Mouse (Mus musculus) forebrain, embryonic 13.5 days (tissue): Measurements from ENCODE around the gene Erc2. TPM values are rescaled to one million over a fixed set of nuclear protein-coding genes. Genes with fewer than 3 reads are reported as not detected.

Experiments used
- ATAC-seq: fragments of 200-750 bp; cut with Nextera tagmentation; 2 replicates; pipeline ENCODE4 v1.8.0; 2017
- H3K27ac ChIP-seq: fragments of 300-500 bp; sonication (generic); 2 replicates; pipeline ENCODE4 v1.5.1; 2015; ENCODE audit warnings: inconsistent platforms, mild to moderate bottlenecking, moderate library complexity
- H3K27me3 ChIP-seq: fragments of 300-500 bp; sonication (generic); 2 replicates; pipeline ENCODE4 v1.6.1; 2015; ENCODE audit warnings: mild to moderate bottlenecking, inconsistent platforms
- H3K36me3 ChIP-seq: fragments of 300-500 bp; sonication (generic); 2 replicates; pipeline ENCODE4 v1.6.1; 2015; ENCODE audit warnings: mild to moderate bottlenecking, inconsistent platforms; ENCODE audit not compliant: poor library complexity, severe bottlenecking
- H3K4me1 ChIP-seq: fragments of 300-500 bp; sonication (generic); 2 replicates; pipeline ENCODE4 v1.6.1; 2015; ENCODE audit warnings: inconsistent platforms
- H3K4me2 ChIP-seq: fragments of 300-500 bp; sonication (generic); 2 replicates; pipeline ENCODE4 v1.6.1; 2015; ENCODE audit warnings: inconsistent platforms, mild to moderate bottlenecking, moderate library complexity
- H3K4me3 ChIP-seq: fragments of 300-500 bp; sonication (generic); 2 replicates; pipeline ENCODE4 v1.5.1; 2015; ENCODE audit warnings: mild to moderate bottlenecking, inconsistent platforms
- H3K9ac ChIP-seq: fragments of 300-500 bp; sonication (generic); 2 replicates; pipeline ENCODE4 v1.6.1; 2015; ENCODE audit warnings: mild to moderate bottlenecking, inconsistent platforms
- H3K9me3 ChIP-seq: fragments of 300-500 bp; sonication (generic); replicated peaks from 2 replicates; pipeline ENCODE4 v1.6.1; 2016; ENCODE audit warnings: inconsistent platforms
- WGBS: fragments of 180-500 bp; shearing (Covaris S2); methylation state at CpG from one replicate; pipeline ENCODE4 v1.1.7; 2015; 5-methylcytosine and 5-hydroxymethylcytosine counted together
- polyA plus RNA-seq: library from polyadenylated mRNA; unstranded; fragments of >200 nt; fragmentation: Nextera tagmentation; extraction: Ambion mirVana; gene quantifications from 2 replicates; pipeline ENCODE4 v1.2.1, GENCODE M21; 2015

The Erc2 gene
- polyA plus RNA-seq, 1 experiment from 2014 or later, result 49.8 TPM

DNA sequence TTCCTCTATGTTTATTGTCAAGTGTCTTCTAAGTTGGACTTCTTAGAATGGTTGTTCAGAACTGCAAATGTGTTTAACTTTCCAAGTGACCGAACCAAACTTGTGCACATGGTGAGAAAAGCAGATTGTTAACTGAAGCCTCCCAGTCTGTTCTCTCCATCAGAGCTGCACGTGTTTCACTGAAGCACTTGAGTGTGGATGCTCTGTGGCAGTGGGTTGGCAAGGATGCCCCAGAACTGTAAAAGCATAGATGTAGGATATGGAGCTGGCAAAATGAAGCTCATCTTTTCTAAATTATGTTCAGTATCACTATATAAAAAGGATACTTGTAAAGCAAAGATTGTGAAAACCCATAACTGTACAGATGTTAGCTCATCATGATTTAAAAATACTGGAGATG is 645.1 kb downstream of the Erc2 start:
- no peak for ATAC-seq
- no peaks in the 10 kb centered on the region for H3K36me3 ChIP-seq
- no peak overlapping the region for H3K4me3 ChIP-seq
- 70% methylated on average over 2 of the region's 2 CpGs for WGBS
- no peaks in the 10 kb centered on the region for H3K4me1 ChIP-seq
- no peaks in the 10 kb centered on the region for H3K9me3 ChIP-seq
- no peak overlapping the region for H3K9ac ChIP-seq
- no peak overlapping the region for H3K27ac ChIP-seq
- no peaks in the 10 kb centered on the region for H3K27me3 ChIP-seq
- H3K4me2 ChIP-seq, result no peak overlapping the region

DNA sequence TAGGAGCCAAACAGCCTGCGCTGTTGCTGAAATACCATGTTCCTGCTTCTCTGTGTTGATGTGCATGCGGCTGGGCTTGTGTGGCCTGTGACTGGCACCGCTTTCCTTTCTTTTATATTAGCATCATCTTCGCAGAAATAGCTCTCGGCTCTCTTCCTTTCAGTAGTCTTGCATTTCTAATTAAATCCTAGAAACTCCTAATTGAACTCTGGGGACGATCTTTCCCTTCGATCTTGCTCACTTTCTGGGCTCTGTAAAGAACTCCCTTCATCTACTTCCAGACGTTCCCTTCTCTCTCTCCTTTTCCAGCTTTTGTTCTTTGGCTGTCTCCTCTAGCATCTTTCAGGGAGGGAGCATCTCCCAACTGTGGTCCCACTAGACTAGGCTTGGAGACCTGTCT is 649.6 kb downstream of the Erc2 start:
- no peak overlapping the region for H3K9ac ChIP-seq
- H3K4me2 ChIP-seq, result no peak overlapping the region
- no peaks in the 10 kb centered on the region for H3K4me1 ChIP-seq
- no peaks in the 10 kb centered on the region for H3K9me3 ChIP-seq
- H3K4me3 ChIP-seq, result no peak overlapping the region
- no peak for ATAC-seq
- H3K27me3 ChIP-seq, result no peaks in the 10 kb centered on the region
- 69% methylated on average over 8 of the region's 8 CpGs for WGBS
- H3K36me3 ChIP-seq, result no peaks in the 10 kb centered on the region
- H3K27ac ChIP-seq, result no peak overlapping the region

DNA sequence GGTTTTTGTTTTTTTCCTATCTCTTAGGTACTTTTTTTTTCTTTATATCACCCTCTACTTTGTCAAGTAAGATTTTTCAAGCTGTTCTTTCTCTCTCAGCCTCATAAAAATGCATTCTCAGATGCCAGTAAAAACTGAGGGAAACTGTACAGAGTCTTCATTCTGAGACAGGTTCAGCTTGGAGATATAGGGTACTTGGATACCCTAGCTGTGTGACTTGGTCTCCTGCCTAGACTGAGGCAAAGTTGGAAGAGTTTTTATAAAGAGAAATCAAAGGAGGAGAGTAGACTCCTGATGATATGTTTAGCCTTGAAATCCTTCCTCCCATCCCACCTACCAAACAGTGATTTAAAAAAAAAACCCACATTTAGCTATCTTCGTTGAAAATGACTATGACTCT is 651.4 kb downstream of the Erc2 start:
- Histone ChIP-seq H3K9me3 (no peaks in the 10 kb centered on the region), H3K27ac (no peak overlapping the region), H3K9ac (no peak overlapping the region), H3K27me3 (no peaks in the 10 kb centered on the region), H3K36me3 (no peaks in the 10 kb centered on the region), H3K4me2 (no peak overlapping the region), H3K4me3 (no peak overlapping the region), H3K4me1 (no peaks in the 10 kb centered on the region)
- no peak for ATAC-seq
- 88% methylated on average over 1 of the region's 1 CpGs for WGBS

- Histone ChIP-seq H3K27me3 (no peaks in the 10 kb centered on the region), H3K36me3 (no peaks in the 10 kb centered on the region), H3K4me2 (no peak overlapping the region), H3K27ac (no peak overlapping the region), H3K4me3 (no peak overlapping the region), H3K4me1 (no peaks in the 10 kb centered on the region), H3K9me3 (no peaks in the 10 kb centered on the region), H3K9ac (no peak overlapping the region)
- no peak for ATAC-seq
- WGBS, result 44% methylated on average over 7 of the region's 7 CpGs
Observed at GRCm38 (mm10) chr14:28274826-28275225, 652.6 kb downstream of the Erc2 start.

DNA sequence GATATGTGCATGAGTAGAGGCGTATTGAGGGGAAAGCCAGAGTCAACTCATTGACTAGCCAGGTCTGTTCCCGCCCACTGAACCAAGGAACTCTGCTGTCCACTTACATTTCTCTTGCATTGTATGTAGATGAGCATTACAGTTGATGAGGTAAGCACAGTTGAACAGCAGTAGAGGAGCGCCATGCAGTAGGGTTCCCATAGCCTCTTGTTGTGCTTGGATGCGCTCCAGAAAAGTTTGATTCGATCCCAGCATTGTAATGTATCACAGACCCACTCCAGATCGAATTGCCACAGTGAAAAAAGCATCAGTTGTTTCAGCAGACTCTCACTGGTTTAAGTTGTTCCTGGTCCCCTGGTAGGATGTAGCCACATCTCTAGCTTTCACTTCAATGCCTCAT is 656.7 kb downstream of the Erc2 start:
- no peaks in the 10 kb centered on the region for H3K27me3 ChIP-seq
- no peak for ATAC-seq
- WGBS, result 94% methylated on average over 6 of the region's 6 CpGs

DNA sequence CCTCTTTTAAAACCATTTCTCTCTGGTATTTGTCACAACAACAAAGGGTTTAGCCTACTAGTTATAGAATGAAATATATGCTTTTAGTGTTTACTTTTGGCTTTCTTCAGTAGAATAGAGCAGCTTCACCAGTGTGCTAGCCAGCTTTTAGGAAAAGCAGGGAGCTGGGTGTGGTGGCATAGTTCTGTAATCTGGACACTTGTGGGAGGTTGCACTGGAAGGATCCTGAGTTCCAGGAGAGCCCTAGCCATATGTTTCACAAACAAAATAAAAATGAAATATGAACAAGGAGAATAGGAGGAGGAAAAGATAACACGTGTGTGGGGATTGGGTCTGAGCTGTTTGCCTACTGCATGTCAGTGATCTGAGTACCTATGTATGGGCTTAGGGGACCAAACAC is 658.1 kb downstream of the Erc2 start:
- no peaks in the 10 kb centered on the region for H3K9me3 ChIP-seq
- no peaks in the 10 kb centered on the region for H3K27me3 ChIP-seq
- H3K4me2 ChIP-seq, result no peak overlapping the region
- no peak overlapping the region for H3K9ac ChIP-seq
- no peak overlapping the region for H3K4me3 ChIP-seq
- ATAC-seq, result no peak
- H3K4me1 ChIP-seq, result no peaks in the 10 kb centered on the region
- no peak overlapping the region for H3K27ac ChIP-seq
- 84% methylated on average over 1 of the region's 1 CpGs for WGBS
- no peaks in the 10 kb centered on the region for H3K36me3 ChIP-seq

More for the DNA sequence above, 656.7 kb downstream of the Erc2 start:
- H3K27ac ChIP-seq, result no peak overlapping the region
- H3K4me3 ChIP-seq, result no peak overlapping the region
- H3K9me3 ChIP-seq, result no peaks in the 10 kb centered on the region
- no peaks in the 10 kb centered on the region for H3K4me1 ChIP-seq
- H3K36me3 ChIP-seq, result no peaks in the 10 kb centered on the region
- H3K4me2 ChIP-seq, result no peak overlapping the region
- H3K9ac ChIP-seq, result no peak overlapping the region

- H3K9ac ChIP-seq, result no peak overlapping the region
- H3K4me3 ChIP-seq, result no peak overlapping the region
- ATAC-seq, result no peak
- no peaks in the 10 kb centered on the region for H3K36me3 ChIP-seq
- WGBS, result 87% methylated on average over 1 of the region's 1 CpGs
- H3K27me3 ChIP-seq, result no peaks in the 10 kb centered on the region
- H3K27ac ChIP-seq, result no peak overlapping the region
- no peaks in the 10 kb centered on the region for H3K4me1 ChIP-seq
- H3K4me2 ChIP-seq, result no peak overlapping the region
- H3K9me3 ChIP-seq, result no peaks in the 10 kb centered on the region
Observed at GRCm38 (mm10) chr14:28283319-28284095, 661.3 kb downstream of the Erc2 start.

GRCm38 (mm10) chr14:28286511-28286910 is 664.3 kb downstream of the Erc2 start:
- Histone ChIP-seq H3K4me1 (no peaks in the 10 kb centered on the region), H3K4me2 (no peak overlapping the region), H3K36me3 (no peaks in the 10 kb centered on the region), H3K9ac (no peak overlapping the region), H3K27me3 (no peaks in the 10 kb centered on the region), H3K4me3 (no peak overlapping the region), H3K9me3 (no peaks in the 10 kb centered on the region), H3K27ac (no peak overlapping the region)
- no peak for ATAC-seq

DNA sequence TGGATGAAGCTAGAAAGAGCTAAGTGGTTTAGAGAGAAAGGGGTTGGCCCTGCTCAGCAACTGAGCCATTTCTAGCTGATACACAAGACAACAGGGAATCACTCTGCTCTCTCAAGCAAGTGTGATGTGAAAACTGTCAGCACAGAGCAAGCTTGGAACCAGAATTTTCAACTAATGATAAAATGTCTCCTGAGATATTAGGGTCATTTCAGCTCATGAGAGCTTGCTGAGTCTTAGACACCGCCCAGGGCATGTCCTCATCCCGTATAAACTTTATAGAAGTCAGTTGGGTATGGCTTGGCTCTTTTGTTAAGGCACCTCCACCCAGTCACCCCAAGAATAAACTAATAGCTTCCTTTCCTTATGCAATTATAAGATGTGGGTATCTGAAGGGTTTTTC is 666.0 kb downstream of the Erc2 start:
- Histone ChIP-seq H3K36me3 (no peaks in the 10 kb centered on the region), H3K4me1 (no peaks in the 10 kb centered on the region), H3K4me3 (no peak overlapping the region), H3K9me3 (no peaks in the 10 kb centered on the region), H3K4me2 (no peak overlapping the region), H3K27me3 (no peaks in the 10 kb centered on the region), H3K27ac (no peak overlapping the region), H3K9ac (no peak overlapping the region)
- ATAC-seq, result no peak
- 87% methylated on average over 2 of the region's 2 CpGs for WGBS

- no peaks in the 10 kb centered on the region for H3K4me1 ChIP-seq
- no peaks in the 10 kb centered on the region for H3K36me3 ChIP-seq
- no peaks in the 10 kb centered on the region for H3K27me3 ChIP-seq
- no peak overlapping the region for H3K9ac ChIP-seq
- no peak overlapping the region for H3K27ac ChIP-seq
- ATAC-seq, result no peak
- no peaks in the 10 kb centered on the region for H3K9me3 ChIP-seq
- no peak overlapping the region for H3K4me3 ChIP-seq
- H3K4me2 ChIP-seq, result no peak overlapping the region
- WGBS, result 71% methylated on average over 2 of the region's 2 CpGs
Observed at GRCm38 (mm10) chr14:28288926-28289325, 666.7 kb downstream of the Erc2 start.

GRCm38 (mm10) chr14:28293921-28294320 is 671.7 kb downstream of the Erc2 start:
- Histone ChIP-seq H3K4me3 (no peak overlapping the region), H3K9ac (no peak overlapping the region), H3K9me3 (no peaks in the 10 kb centered on the region), H3K27me3 (no peaks in the 10 kb centered on the region; the same call in 1 of the 2 replicates), H3K36me3 (no peaks in the 10 kb centered on the region), H3K4me1 (no peaks in the 10 kb centered on the region), H3K4me2 (no peak overlapping the region), H3K27ac (no peak overlapping the region)
- 91% methylated on average over 5 of the region's 5 CpGs for WGBS
- no peak for ATAC-seq

DNA sequence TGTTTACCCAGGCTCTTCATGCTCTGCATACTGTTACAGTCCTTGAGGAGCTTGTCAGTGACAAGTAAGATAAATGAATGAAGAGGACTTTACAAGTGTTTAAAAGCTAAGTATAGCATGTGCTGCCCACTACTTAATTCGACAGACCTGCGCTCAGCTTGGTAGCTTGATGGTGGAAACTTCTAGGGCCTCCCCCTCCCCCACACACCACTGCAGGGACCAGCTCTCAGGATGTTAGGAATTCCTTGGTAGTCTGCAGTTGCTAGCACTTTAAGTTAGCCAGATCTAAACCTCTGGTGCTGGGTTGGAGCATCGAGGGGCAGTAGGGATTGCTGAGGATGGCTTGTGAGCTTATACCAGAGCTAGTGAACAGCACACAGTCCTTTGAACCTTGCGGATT is 672.9 kb downstream of the Erc2 start:
- H3K36me3 ChIP-seq, result no peaks in the 10 kb centered on the region
- no peaks in the 10 kb centered on the region for H3K4me1 ChIP-seq
- no peak for ATAC-seq
- H3K9me3 ChIP-seq, result no peaks in the 10 kb centered on the region
- no peak overlapping the region for H3K27ac ChIP-seq
- no peaks in the 10 kb centered on the region; the same call in 1 of the 2 replicates for H3K27me3 ChIP-seq
- WGBS, result 74% methylated on average over 4 of the region's 4 CpGs
- H3K4me3 ChIP-seq, result no peak overlapping the region
- no peak overlapping the region for H3K9ac ChIP-seq
- no peak overlapping the region for H3K4me2 ChIP-seq

DNA sequence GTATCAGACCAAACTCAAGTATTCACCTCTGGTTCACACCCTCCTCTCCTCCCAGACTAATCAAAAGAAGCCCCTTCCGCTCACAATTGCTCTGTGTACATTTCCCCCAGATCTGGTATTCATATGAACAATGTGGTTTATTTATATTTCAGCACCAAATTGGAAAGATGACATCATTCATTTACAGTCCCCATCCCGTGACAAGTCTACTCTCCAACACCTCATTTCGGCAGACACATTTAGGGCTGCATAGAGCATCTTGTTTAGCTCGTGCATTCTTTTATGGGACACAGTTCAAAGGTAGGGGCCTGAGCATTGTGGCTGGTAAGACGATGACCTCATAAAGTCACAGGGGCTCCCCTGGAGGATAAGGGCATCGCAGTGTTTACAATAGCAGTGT is 677.9 kb downstream of the Erc2 start:
- H3K9ac ChIP-seq, result no peak overlapping the region
- H3K27ac ChIP-seq, result no peak overlapping the region
- no peak overlapping the region for H3K4me3 ChIP-seq
- no peak overlapping the region for H3K4me2 ChIP-seq
- H3K9me3 ChIP-seq, result no peaks in the 10 kb centered on the region
- no peaks in the 10 kb centered on the region for H3K4me1 ChIP-seq
- no peaks in the 10 kb centered on the region for H3K36me3 ChIP-seq
- 59% methylated on average over 6 of the region's 6 CpGs for WGBS
- no peak for ATAC-seq
- H3K27me3 ChIP-seq, result no peaks in the 10 kb centered on the region
